ENCODE assay signal across 9 mouse cellular contexts in genomic region chr1:191479906-191480379, GRCm38 (mm10).
DNase-seq lines count a peak whose midpoint lies in the region; ATAC-seq and TF ChIP-seq lines count a peak whose summit lies in the region.
"Had no signal": no experiment of that assay in that cellular context is flagged by ENCODE, and none has a peak within 500 bp of the region (broad histone marks: within the 10 kb centered on the region; RNA-seq: fewer than 3 reads in every experiment).

No protein-coding gene starts in this region.

- H3K9me3 ChIP-seq in kidney, postnatal 0 days (replicated peaks; ENCODE audit: low read length), result no peaks in the 10 kb centered on the region
- no peaks in the 10 kb centered on the region for H3K9me3 ChIP-seq in megakaryocyte, embryonic 14.5 days
- H3K9me3 ChIP-seq in midbrain, embryonic 10.5 days (replicated peaks), result no peaks in the 10 kb centered on the region
- H3K9me3 ChIP-seq: embryonic facial prominence, embryonic 15.5 days had no signal

- H3K4me1 ChIP-seq in heart, adult 2 months (ENCODE audit: control insufficient read depth, insufficient read depth, low read length), result peaks cover 12% of the 10 kb centered on the region
- no peaks in the 10 kb centered on the region for H3K4me1 ChIP-seq in kidney, postnatal 0 days (replicated peaks; ENCODE audit: insufficient read depth, low read length)
- H3K4me1 ChIP-seq in megakaryocyte, embryonic 14.5 days, result peaks cover 41% of the 10 kb centered on the region
- peaks cover 13% of the 10 kb centered on the region for H3K4me1 ChIP-seq in midbrain, embryonic 10.5 days
- H3K4me1 ChIP-seq: embryonic facial prominence, embryonic 15.5 days had no signal

- no peak overlapping the region for H3K4me2 ChIP-seq in kidney, postnatal 0 days (ENCODE audit: low read length)
- H3K4me2 ChIP-seq: embryonic facial prominence, embryonic 15.5 days had no signal

- peak overlapping the region; percentile 84 for H3K27ac ChIP-seq in heart, adult 2 months
- H3K27ac ChIP-seq in kidney, postnatal 0 days, result peak overlapping the region; percentile 65; the same call in 1 of the 2 replicates
- H3K27ac ChIP-seq in midbrain, embryonic 10.5 days (replicated peaks), result no peak overlapping the region
- H3K27ac ChIP-seq: embryonic facial prominence, embryonic 15.5 days had no signal

- ATAC-seq in kidney, postnatal 0 days (replicated peaks; ENCODE audit: low FRiP score, low read depth), result no peak; the same call in 1 of the 2 replicates

- H3K79me2 ChIP-seq in heart, adult 2 months (replicated peaks; ENCODE audit: control insufficient read depth, insufficient read depth, low read length), result no peaks in the 10 kb centered on the region

- DNase-seq in adrenal gland, adult 2 months, result peak; percentile 59
- DNase-seq in adrenal gland, postnatal 25 days, result no peak
- peak; percentile 73 to 81 for DNase-seq in heart, adult 2 months
- peak; percentile 69 for DNase-seq in kidney, postnatal 0 days (ENCODE audit: low spot score)
- no peak for DNase-seq in urinary bladder, postnatal 10 days (ENCODE audit: low spot score)
- no peak for DNase-seq in Muller cell, postnatal 12 days (ENCODE audit: inconsistent ontology term)
- no peak for DNase-seq in midbrain, embryonic 10.5 days (ENCODE audit: low spot score)

- no peak overlapping the region for H3K4me3 ChIP-seq in heart, adult 2 months
- no peak overlapping the region for H3K4me3 ChIP-seq in kidney, postnatal 0 days (replicated peaks; ENCODE audit: low read depth, low read length)
- H3K4me3 ChIP-seq in megakaryocyte, embryonic 14.5 days (replicated peaks), result peak overlapping the region; percentile 81
- H3K4me3 ChIP-seq in midbrain, embryonic 10.5 days, result no peak overlapping the region
- H3K4me3 ChIP-seq: embryonic facial prominence, embryonic 15.5 days had no signal

- WGBS in heart, adult 2 months, result 24% methylated on average over 13 of the region's 13 CpGs
- WGBS in kidney, postnatal 0 days, result 42% methylated on average over 13 of the region's 13 CpGs
- 77% methylated on average over 13 of the region's 13 CpGs for WGBS in midbrain, embryonic 10.5 days

- H3K36me3 ChIP-seq in heart, adult 2 months (ENCODE audit: control insufficient read depth, insufficient read depth, low read length), result no peaks in the 10 kb centered on the region
- no peaks in the 10 kb centered on the region for H3K36me3 ChIP-seq in kidney, postnatal 0 days (ENCODE audit: insufficient read depth, low read length)
- no peaks in the 10 kb centered on the region for H3K36me3 ChIP-seq in megakaryocyte, embryonic 14.5 days (replicated peaks; ENCODE audit: low read length)
- H3K36me3 ChIP-seq in midbrain, embryonic 10.5 days, result no peaks in the 10 kb centered on the region
- H3K36me3 ChIP-seq: embryonic facial prominence, embryonic 15.5 days had no signal

- peak; percentile 98 for TF ChIP-seq EP300 in heart, adult 2 months (IDR thresholded peaks at IDR 0.05; ENCODE audit: insufficient read depth, low read depth, low read length)

- peak; percentile 53 for TF ChIP-seq CTCF in heart, adult 2 months (IDR thresholded peaks at IDR 0.05)
- peak; percentile 32; the same call in 1 of the 2 replicates for TF ChIP-seq CTCF in kidney, postnatal 0 days (IDR thresholded peaks at IDR 0.05; ENCODE audit: low read depth)

- H3K9ac ChIP-seq in heart, adult 2 months (ENCODE audit: low read depth, low read length), result no peak overlapping the region
- H3K9ac ChIP-seq in kidney, postnatal 0 days (ENCODE audit: low read depth, low read length), result no peak overlapping the region
- H3K9ac ChIP-seq: embryonic facial prominence, embryonic 15.5 days had no signal

- no peaks in the 10 kb centered on the region for H3K27me3 ChIP-seq in heart, adult 2 months (ENCODE audit: control insufficient read depth, insufficient read depth, low read length)
- H3K27me3 ChIP-seq in kidney, postnatal 0 days (ENCODE audit: insufficient read depth, low read length), result no peaks in the 10 kb centered on the region
- peaks cover 11% of the 10 kb centered on the region for H3K27me3 ChIP-seq in megakaryocyte, embryonic 14.5 days (replicated peaks)
- no peaks in the 10 kb centered on the region for H3K27me3 ChIP-seq in midbrain, embryonic 10.5 days (ENCODE audit: low read depth, poor library complexity, severe bottlenecking)
- H3K27me3 ChIP-seq: embryonic facial prominence, embryonic 15.5 days had no signal

- TF ChIP-seq POLR2A in heart, adult 2 months (IDR thresholded peaks at IDR 0.05; ENCODE audit: insufficient read depth, low read depth, low read length), result peak; percentile 61; the same call in 1 of the 2 replicates

- intact Hi-C loops in heart, adult 2 months (cut with DNase I), result loop anchor here (1.0 to 2.0 kb wide), 2 partner anchors 10 to 15 kb away; no protein-coding TSS in a partner anchor

Comparison
In these comparisons a context has a peak if more than half of its experiments do, and no peak if none do; other contexts are left out.
1. DNase-seq: peak in adrenal gland, adult 2 months (single experiment), heart, adult 2 months (2 of 2) and kidney, postnatal 0 days (single experiment); none in adrenal gland, postnatal 25 days (single experiment), urinary bladder, postnatal 10 days (single experiment), Muller cell, postnatal 12 days (single experiment) and midbrain, embryonic 10.5 days (single experiment).